Mouse (Mus musculus) heart, adult 2 months (tissue): ENCODE data around the gene Cradd. TPM values are rescaled to one million over a fixed set of nuclear protein-coding genes. Genes with fewer than 3 reads are reported as not detected.

Source experiments
- DNase-seq, 2 experiments: peaks; one replicate each; pipeline ENCODE4 v3.0.0; 2021
- H3K27ac ChIP-seq: fragments of 200-600 bp; 2 replicates; pipeline ENCODE4 v1.8.1; 2022
- H3K27me3 ChIP-seq: fragments of 200-500 bp; 2 replicates; pipeline ENCODE4 v1.6.1; 2012; ENCODE audit warnings: mild to moderate bottlenecking, low read length, inconsistent platforms, mixed read lengths; ENCODE audit not compliant: control insufficient read depth, insufficient read depth
- H3K36me3 ChIP-seq: fragments of 200-500 bp; 2 replicates; pipeline ENCODE4 v1.6.1; 2012; ENCODE audit warnings: low read length, inconsistent platforms; ENCODE audit not compliant: control insufficient read depth, insufficient read depth
- H3K4me1 ChIP-seq: fragments of 200-500 bp; 2 replicates; pipeline ENCODE4 v1.6.1; 2011; ENCODE audit warnings: low read length; ENCODE audit not compliant: control insufficient read depth, insufficient read depth
- H3K4me3 ChIP-seq: fragments of 200-600 bp; 2 replicates; pipeline ENCODE4 v1.8.1; 2022
- H3K79me2 ChIP-seq: fragments of 200-500 bp; replicated peaks from 2 replicates; pipeline ENCODE4 v1.6.1; 2012; ENCODE audit warnings: mild to moderate bottlenecking, inconsistent platforms, low read length, moderate library complexity, mixed read lengths; ENCODE audit not compliant: control insufficient read depth, insufficient read depth
- H3K9ac ChIP-seq: fragments of 200-500 bp; 2 replicates; pipeline ENCODE4 v1.6.1; 2012; ENCODE audit warnings: low read depth, mild to moderate bottlenecking, control low read depth, inconsistent platforms, low read length, mixed read lengths
- CTCF ChIP-seq: fragments of 200-600 bp; IDR thresholded peaks from 2 replicates; pipeline ENCODE4 v1.8.1; 2022; ENCODE audit warnings: antibody characterized with exemption, mild to moderate bottlenecking, moderate library complexity
- EP300 ChIP-seq: fragments of 200-500 bp; IDR thresholded peaks from 2 replicates; pipeline ENCODE4 v1.6.1; 2011; ENCODE audit warnings: low read depth, low read length, control low read depth; ENCODE audit not compliant: insufficient read depth
- POLR2A ChIP-seq: fragments of 200-500 bp; IDR thresholded peaks from 2 replicates; pipeline ENCODE4 v1.6.1; 2011; ENCODE audit warnings: mild to moderate bottlenecking, low read depth, low read length, control low read depth; ENCODE audit not compliant: insufficient read depth
- WGBS: fragments of 180-500 bp; shearing (Covaris S2); methylation state at CpG from one replicate; pipeline ENCODE4 v1.1.7; 2018; 5-methylcytosine and 5-hydroxymethylcytosine counted together
- intact Hi-C: fragments of 180-260 bp; cut with DNase I; formaldehyde crosslinking; loops from one replicate; pipeline ENCODE4 v1.15.1; 2025
- polyA plus RNA-seq: library from polyadenylated mRNA; depleted of rRNA; stranded (reverse); fragments of >200 nt; gene quantifications from 2 replicates; pipeline ENCODE4 v1.2.3, GENCODE M21; 2012
- total RNA-seq, 2 experiments: library from RNA; stranded (reverse); gene quantifications; 2 replicates each; pipeline ENCODE4 v1.2.3; 2021

Cradd gene
- total and polyA plus RNA-seq, 3 experiments = 9.9 to 15.1 (median 10.3) TPM

GRCm38 (mm10) chr10:95281996-95282395 is 41.9 kb downstream of the Cradd start:
- no peak for TF ChIP-seq POLR2A
- no peak for TF ChIP-seq EP300
- TF ChIP-seq CTCF = no peak
- DNase-seq = no peak
- 100% methylated on average over 3 of the region's 3 CpGs for WGBS
- H3K27me3 ChIP-seq = no peaks in the 10 kb centered on the region
- H3K79me2 ChIP-seq = no peaks in the 10 kb centered on the region
- H3K4me1 ChIP-seq = peaks cover 3% of the 10 kb centered on the region; the same call in 1 of the 2 replicates
- H3K27ac ChIP-seq = no peak overlapping the region
- intact Hi-C loops = no loop called here
- no peak overlapping the region for H3K9ac ChIP-seq
- H3K36me3 ChIP-seq = no peaks in the 10 kb centered on the region
- H3K4me3 ChIP-seq = no peak overlapping the region

DNA sequence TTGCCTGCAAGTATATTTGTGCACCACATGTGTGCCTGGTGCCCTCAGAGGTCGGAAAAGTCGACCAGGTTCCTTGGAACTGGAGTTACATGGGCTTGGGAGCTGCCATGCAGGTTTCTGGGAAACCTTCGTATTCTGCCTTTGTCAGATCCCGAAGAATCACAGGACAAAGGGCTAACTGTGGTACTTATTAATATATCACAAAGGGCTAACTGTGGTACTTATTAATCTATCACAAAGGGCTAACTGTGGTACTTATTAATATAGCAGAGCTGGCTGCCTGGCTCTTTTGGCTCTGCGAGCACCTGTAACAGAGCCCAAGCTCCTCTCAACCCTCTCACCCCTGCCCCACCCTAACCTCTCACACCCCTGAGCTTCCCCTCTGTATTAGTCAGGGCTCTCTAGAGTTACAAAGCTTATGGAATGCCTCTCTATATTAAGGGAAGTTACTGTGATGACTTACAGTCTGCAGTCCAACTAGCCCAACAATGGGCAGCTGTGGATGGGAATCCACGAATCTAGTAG is 42.4 kb downstream of the Cradd start:
- 83% methylated on average over 6 of the region's 6 CpGs for WGBS
- no peak for DNase-seq
- H3K4me3 ChIP-seq = no peak overlapping the region
- H3K9ac ChIP-seq = no peak overlapping the region
- H3K79me2 ChIP-seq = no peaks in the 10 kb centered on the region
- no peak overlapping the region for H3K27ac ChIP-seq
- peaks cover 3% of the 10 kb centered on the region; the same call in 1 of the 2 replicates for H3K4me1 ChIP-seq
- no peaks in the 10 kb centered on the region for H3K27me3 ChIP-seq
- H3K36me3 ChIP-seq = no peaks in the 10 kb centered on the region
- intact Hi-C loops = no loop called here
- no peak for TF ChIP-seq EP300
- TF ChIP-seq CTCF = no peak
- no peak for TF ChIP-seq POLR2A

DNA sequence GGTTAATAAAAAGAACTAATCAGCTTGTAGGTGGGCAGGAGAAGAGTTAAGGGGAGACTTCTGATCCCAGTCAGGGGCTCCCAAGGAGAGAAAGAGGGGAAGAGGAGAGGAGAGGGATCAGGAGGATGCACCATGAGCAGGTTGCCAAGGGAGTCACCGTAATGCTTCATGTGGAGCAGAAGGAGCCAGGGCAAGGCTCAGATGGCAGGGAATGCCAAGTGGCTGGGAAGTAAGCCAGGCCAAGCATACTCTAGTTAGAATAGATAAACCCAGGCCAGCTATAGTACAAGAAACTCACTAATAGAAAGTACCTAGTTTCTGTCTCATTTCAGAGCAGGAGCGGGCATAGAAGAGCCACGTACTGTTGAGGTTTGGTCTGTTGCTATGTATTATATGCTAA is 43.6 kb downstream of the Cradd start:
- Histone ChIP-seq H3K79me2 (no peaks in the 10 kb centered on the region), H3K27ac (no peak overlapping the region), H3K9ac (no peak overlapping the region), H3K4me1 (peaks cover 3% of the 10 kb centered on the region; the same call in 1 of the 2 replicates), H3K27me3 (no peaks in the 10 kb centered on the region), H3K4me3 (no peak overlapping the region), H3K36me3 (no peaks in the 10 kb centered on the region)
- DNase-seq = peak in 1 of 2 experiments; percentile 70
- no peak for TF ChIP-seq POLR2A
- 0 out of 2 replicates have a peak, but pooled peaks have one; percentile 29 for TF ChIP-seq EP300
- WGBS = 61% methylated on average over 3 of the region's 3 CpGs
- intact Hi-C loops = no loop called here

DNA sequence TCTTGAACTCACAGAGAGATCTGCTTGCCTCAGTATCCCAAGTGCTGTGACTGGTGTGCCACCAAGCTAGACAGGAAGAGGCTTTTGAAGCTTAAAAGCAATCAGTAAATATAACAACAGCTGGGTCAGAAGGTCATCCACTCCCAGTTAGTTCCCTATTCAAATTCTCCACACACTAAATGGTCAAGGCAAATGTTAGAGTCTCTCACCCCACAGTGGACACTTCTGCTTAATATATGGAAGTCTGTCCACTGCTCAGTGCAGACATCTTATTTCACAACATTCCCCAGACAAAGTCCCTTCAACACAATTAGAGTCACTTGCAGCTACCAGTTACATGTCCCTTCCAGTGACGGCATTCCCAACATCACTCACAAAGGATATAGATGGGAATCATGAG is 44.5 kb downstream of the Cradd start:
- no peaks in the 10 kb centered on the region for H3K27me3 ChIP-seq
- H3K4me1 ChIP-seq = peaks cover 3% of the 10 kb centered on the region; the same call in 1 of the 2 replicates
- H3K27ac ChIP-seq = no peak overlapping the region
- TF ChIP-seq CTCF (no peak), EP300 (no peak), POLR2A (no peak)
- no peaks in the 10 kb centered on the region for H3K36me3 ChIP-seq
- H3K4me3 ChIP-seq = no peak overlapping the region
- no peaks in the 10 kb centered on the region for H3K79me2 ChIP-seq
- no peak for DNase-seq
- intact Hi-C loops = no loop called here
- no peak overlapping the region for H3K9ac ChIP-seq
- 94% methylated on average over 1 of the region's 1 CpGs for WGBS

DNA sequence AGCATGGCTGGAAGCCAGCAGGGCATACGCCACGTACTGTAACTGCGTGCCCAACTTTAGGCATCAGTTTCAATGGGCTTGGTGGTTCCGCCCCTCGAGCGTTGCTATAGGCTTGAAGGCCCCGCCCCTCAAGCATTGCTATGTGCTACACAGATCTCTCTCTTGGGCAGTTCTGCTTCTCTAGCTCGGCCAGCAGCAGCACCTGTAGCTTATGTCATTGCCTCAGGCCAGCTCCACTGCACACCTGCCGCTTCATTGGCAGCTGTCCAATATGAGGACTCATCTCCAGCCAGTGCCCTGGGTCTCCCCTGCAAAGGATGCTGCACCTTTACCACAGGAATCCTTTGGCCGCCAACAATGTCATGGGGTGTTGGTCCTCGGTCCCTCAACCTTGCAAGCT is 45.8 kb downstream of the Cradd start:
- intact Hi-C loops = no loop called here
- H3K4me1 ChIP-seq = peaks cover 3% of the 10 kb centered on the region; the same call in 1 of the 2 replicates
- no peak for DNase-seq
- H3K79me2 ChIP-seq = no peaks in the 10 kb centered on the region
- H3K9ac ChIP-seq = no peak overlapping the region
- TF ChIP-seq CTCF = no peak
- no peak for TF ChIP-seq POLR2A
- TF ChIP-seq EP300 = no peak
- H3K36me3 ChIP-seq = no peaks in the 10 kb centered on the region
- no peak overlapping the region for H3K27ac ChIP-seq
- no peaks in the 10 kb centered on the region for H3K27me3 ChIP-seq
- H3K4me3 ChIP-seq = no peak overlapping the region
- 90% methylated on average over 11 of the region's 11 CpGs for WGBS

- H3K36me3 ChIP-seq = no peaks in the 10 kb centered on the region
- WGBS = 73% methylated on average over 9 of the region's 9 CpGs
- no peak overlapping the region for H3K27ac ChIP-seq
- H3K4me3 ChIP-seq = no peak overlapping the region
- no peak for DNase-seq
- intact Hi-C loops = no loop called here
- peak; percentile 64; the same call in 1 of the 2 replicates for TF ChIP-seq EP300
- no peak for TF ChIP-seq CTCF
- TF ChIP-seq POLR2A = no peak
- H3K4me1 ChIP-seq = peaks cover 2% of the 10 kb centered on the region; the same call in 1 of the 2 replicates
- no peaks in the 10 kb centered on the region for H3K79me2 ChIP-seq
- H3K9ac ChIP-seq = no peak overlapping the region
- H3K27me3 ChIP-seq = no peaks in the 10 kb centered on the region
Measured at GRCm38 (mm10) chr10:95275488-95275887, 48.4 kb downstream of the Cradd start.
